Mouse (Mus musculus): ENCODE results near the gene Nom1. TPM values are rescaled to one million over a fixed set of nuclear protein-coding genes. Genes with fewer than 3 reads are reported as not detected.
A peak's percentile ranks its signal among the peaks of the same experiment; 100 is the strongest.

Gene Nom1
- polyA plus RNA-seq, 1 experiment from 2014 or later, result 15.5 TPM

DNA sequence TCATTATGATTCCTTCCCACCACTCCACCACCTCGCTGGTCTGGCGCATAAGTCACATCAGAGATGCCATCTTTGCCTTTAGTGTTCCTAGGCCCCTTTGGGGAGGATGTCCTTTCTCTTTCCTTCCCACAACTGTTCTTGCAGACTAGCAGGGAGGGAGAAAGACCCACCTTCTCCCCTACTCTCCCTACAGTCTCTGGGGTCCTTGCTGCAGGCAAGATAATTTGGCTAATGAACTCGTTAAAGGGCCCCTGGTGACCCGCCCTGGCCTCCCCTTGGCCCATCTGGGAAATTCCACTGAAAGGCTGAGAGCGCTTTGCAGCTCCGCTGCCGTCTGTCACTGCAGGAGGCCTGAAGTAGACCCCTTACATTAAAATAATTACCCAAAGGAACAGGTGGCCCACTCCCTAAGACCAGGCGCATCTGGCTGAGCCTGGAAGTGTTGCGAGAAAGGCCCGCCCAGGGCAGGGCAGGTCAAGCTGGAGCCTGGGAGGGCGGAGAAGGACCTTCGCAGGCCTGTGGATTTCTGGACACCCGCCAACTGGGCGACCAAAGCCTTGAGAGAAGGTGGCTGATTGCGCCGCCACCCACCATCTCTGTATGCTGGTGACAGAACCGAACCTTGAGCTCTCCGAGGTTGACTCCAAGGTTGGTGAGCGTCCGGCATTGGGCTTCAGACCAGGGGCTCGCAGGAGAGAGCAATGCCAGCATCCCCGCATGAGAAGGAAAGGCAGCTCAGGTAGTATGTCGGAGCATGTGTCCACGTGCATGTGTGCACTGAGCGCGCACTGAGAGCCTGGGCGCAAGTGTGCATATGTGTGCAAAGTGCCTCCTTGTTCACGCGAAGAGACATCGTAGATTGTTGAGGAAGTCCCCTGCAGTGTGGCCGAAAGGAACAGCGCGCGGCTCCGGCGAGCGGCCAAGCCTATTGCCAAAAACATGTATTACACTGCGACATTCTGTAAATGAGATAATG is 50.8 kb downstream of the Nom1 start:
- Histone ChIP-seq H3K4me2 (peak overlapping the region; percentile 45), H3K27me3 (replicated peaks) (peaks cover 99% of the 10 kb centered on the region), H3K36me3 (no peaks in the 10 kb centered on the region), H3K4me3 (peak overlapping the region; percentile 28), H3K27ac (replicated peaks) (no peak overlapping the region), H3K9me3 (no peaks in the 10 kb centered on the region), H3K4me1 (peaks cover 9% of the 10 kb centered on the region), H3K9ac (no peak overlapping the region)
- ATAC-seq (ENCODE audit: extremely low read depth, insufficient number of reproducible peaks, low FRiP score, low TSS enrichment), result no peak
- WGBS, result 4% methylated on average over 38 of the region's 38 CpGs

- Histone ChIP-seq H3K9me3 (no peaks in the 10 kb centered on the region), H3K27me3 (replicated peaks) (peaks cover 99% of the 10 kb centered on the region), H3K27ac (replicated peaks) (no peak overlapping the region), H3K4me3 (0 out of 2 replicates have a peak overlapping the region, but pooled peaks have one; percentile 28), H3K36me3 (no peaks in the 10 kb centered on the region), H3K4me2 (peak overlapping the region; percentile 45; the same call in 1 of the 2 replicates), H3K4me1 (peaks cover 9% of the 10 kb centered on the region), H3K9ac (no peak overlapping the region)
- WGBS, result 8% methylated on average over 10 of the region's 10 CpGs
- ATAC-seq (ENCODE audit: extremely low read depth, insufficient number of reproducible peaks, low FRiP score, low TSS enrichment), result no peak
Observed at GRCm38 (mm10) chr5:29485941-29486320, 51.5 kb downstream of the Nom1 start.

GRCm38 (mm10) chr5:29487321-29487720 is 52.9 kb downstream of the Nom1 start:
- 29% methylated on average over 13 of the region's 13 CpGs for WGBS
- Histone ChIP-seq H3K4me3 (no peak overlapping the region), H3K36me3 (no peaks in the 10 kb centered on the region), H3K4me2 (no peak overlapping the region), H3K9ac (no peak overlapping the region), H3K9me3 (no peaks in the 10 kb centered on the region), H3K27me3 (replicated peaks) (peaks cover 99% of the 10 kb centered on the region), H3K27ac (replicated peaks) (no peak overlapping the region), H3K4me1 (peaks cover 9% of the 10 kb centered on the region)
- no peak for ATAC-seq (ENCODE audit: extremely low read depth, insufficient number of reproducible peaks, low FRiP score, low TSS enrichment)

- no peak overlapping the region for H3K4me3 ChIP-seq
- no peak overlapping the region for H3K9ac ChIP-seq
- ATAC-seq (ENCODE audit: extremely low read depth, insufficient number of reproducible peaks, low FRiP score, low TSS enrichment), result no peak
- H3K27me3 ChIP-seq (replicated peaks), result no peaks in the 10 kb centered on the region
- H3K4me1 ChIP-seq, result peaks cover 12% of the 10 kb centered on the region
- peaks cover 3% of the 10 kb centered on the region; the same call in 1 of the 2 replicates for H3K9me3 ChIP-seq
- 22% methylated on average over 3 of the region's 3 CpGs for WGBS
- H3K4me2 ChIP-seq, result no peak overlapping the region
- no peaks in the 10 kb centered on the region for H3K36me3 ChIP-seq
- H3K27ac ChIP-seq (replicated peaks), result 0 out of 2 replicates have a peak overlapping the region, but pooled peaks have one; percentile 9
Observed at GRCm38 (mm10) chr5:29507013-29507412, 72.5 kb downstream of the Nom1 start.

Other genes starting within 250 kb of the Nom1 start
- gene Rnf32, start 238.7 kb upstream of the Nom1 start, polyA plus RNA-seq (2015; fragmentation: Nextera tagmentation; extraction: Ambion mirVana), result 2.6 and 2.9 TPM in 2 replicates
- gene Lmbr1, start 56.3 kb upstream of the Nom1 start, polyA plus RNA-seq (2015; fragmentation: Nextera tagmentation; extraction: Ambion mirVana), result 10.4 and 15.0 TPM in 2 replicates
- not detected in 2 replicates for gene Mnx1, start 43.8 kb downstream of the Nom1 start, polyA plus RNA-seq (2015; fragmentation: Nextera tagmentation; extraction: Ambion mirVana)
- gene Ube3c, start 134.6 kb downstream of the Nom1 start, polyA plus RNA-seq (2015; fragmentation: Nextera tagmentation; extraction: Ambion mirVana), result 12.3 and 17.1 TPM in 2 replicates